Mouse (Mus musculus): ENCODE measurements at regions not wholly inside any gene's neighbourhood (a gene's known extent, or its start where the extent isn't known, plus 50 kb on each side); places are given as distances from the start of the nearest gene placed in this dataset.
A peak's percentile ranks its signal among the peaks of the same experiment; 100 is the strongest.

DNA sequence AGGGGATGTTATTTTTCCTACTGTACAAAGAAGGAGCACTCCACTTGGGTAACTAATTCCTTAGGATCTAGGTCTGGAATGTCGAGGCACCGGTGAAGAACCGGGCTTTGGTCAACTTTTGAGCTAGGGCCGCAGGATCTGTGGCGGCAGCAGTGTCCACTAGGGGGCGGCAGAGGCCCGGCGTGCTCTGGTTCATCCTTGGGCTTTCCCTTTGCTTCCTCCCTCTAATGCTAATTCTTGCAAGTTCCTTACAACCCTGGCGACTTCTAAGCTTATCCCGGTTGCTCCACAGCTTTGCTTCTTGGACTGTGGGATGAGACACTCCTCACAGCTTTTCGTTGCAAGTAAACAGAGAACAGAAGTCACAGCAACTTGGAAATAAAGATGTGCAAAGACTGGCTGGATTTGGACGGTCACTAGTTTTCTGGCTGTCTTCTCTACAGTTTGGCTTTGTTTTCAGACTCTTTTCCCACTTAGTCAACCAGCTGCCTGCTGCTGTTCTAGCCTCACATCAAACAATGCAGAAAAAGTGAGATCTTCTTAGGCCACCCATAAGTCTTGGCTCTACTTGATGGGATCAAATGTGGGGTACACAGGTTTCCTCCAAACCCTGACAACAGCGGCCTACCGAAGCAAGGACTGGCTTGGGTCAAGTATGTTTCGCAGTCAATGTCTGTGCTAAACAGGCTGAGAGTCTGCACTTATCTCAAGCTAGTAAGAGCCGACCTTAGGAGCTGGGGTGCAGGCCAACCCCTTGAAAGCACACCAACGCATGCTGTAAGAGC lies 51.2 kb upstream of the Tmem72 start:
- intact Hi-C loops (cut with DNase I), result loop anchor here (2.0 to 10.0 kb wide), 5 partner anchors 111 to 1059 kb away; no protein-coding TSS in a partner anchor

DNA sequence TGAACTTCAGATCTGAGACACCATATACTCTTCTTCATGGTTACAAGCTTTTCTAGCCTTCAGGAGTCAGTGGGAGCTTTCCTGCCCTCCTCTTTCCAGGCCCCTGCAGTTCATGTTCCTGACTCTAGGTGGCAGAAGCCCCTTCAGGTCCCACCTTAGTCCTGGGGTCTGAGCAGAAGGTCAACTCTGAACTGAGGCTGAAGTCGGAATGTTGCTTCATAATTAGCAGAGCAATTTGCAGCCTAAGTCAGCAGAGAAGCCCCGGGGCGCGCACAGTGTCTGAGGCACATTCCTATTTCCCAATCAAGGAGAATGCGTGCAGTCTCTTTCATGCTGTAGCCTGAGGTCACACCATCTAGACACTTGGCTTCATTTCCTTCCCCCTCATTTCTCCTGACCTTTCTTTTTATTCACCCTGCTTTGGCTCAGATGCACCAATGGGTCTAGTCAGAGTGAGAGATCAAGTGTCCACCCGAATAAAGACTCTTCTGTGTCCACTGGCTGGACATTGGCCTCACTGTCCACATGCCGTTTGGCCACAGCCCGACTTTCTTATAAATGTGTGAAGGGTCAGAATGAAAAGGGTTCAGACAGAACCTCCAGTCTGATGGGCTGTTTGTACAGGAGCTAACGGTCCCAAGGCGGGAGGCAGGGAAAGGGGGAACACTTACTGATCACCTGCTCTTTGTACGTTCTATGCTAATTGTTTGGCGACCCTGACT lies 58.4 kb upstream of the Tmem72 start:
- intact Hi-C loops (cut with DNase I), result no loop called here
- peak; percentile 53 to 69 for DNase-seq

More for the DNA sequence above, 51.2 kb upstream of the Tmem72 start:
- peak; percentile 88 to 91 for DNase-seq

DNA sequence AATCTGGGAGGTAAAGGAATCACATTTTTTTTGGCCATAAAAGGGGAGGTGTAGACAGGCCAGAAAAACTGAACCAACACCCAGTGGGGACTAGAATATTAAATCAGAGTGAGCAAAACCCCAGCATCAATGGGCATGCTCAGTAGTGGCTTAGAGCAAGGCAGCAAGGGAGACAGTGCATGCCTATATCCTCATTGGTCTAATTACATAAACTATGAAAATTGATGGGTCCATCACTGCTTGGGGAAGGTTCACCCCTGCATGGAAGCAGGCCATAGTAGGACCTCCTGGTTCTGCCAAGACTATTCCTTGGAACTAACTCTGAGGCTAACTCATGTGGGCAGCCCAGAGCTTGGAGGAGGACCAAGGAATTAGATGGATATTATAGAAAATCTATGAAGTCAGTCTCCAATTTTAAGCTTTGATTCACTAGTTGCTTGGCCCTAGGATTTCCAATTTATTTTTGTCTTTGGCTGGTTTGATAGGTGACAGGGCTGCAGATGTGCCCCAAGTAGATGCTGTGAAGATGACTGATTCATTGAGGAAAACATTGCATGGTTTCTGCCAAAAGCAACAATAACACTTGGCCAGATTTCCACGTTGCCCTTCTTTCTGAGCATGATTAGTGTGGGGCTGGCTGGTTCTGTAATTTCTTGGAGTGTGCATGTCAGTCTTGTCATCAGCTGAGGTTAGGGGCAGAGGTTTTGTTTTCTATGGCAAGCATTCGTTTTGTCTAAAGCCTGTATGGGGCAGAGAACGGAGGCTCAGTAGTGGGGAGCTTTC lies 70.0 kb upstream of the Tmem72 start:
- intact Hi-C loops (cut with DNase I), result no loop called here
- no peak for DNase-seq

DNA sequence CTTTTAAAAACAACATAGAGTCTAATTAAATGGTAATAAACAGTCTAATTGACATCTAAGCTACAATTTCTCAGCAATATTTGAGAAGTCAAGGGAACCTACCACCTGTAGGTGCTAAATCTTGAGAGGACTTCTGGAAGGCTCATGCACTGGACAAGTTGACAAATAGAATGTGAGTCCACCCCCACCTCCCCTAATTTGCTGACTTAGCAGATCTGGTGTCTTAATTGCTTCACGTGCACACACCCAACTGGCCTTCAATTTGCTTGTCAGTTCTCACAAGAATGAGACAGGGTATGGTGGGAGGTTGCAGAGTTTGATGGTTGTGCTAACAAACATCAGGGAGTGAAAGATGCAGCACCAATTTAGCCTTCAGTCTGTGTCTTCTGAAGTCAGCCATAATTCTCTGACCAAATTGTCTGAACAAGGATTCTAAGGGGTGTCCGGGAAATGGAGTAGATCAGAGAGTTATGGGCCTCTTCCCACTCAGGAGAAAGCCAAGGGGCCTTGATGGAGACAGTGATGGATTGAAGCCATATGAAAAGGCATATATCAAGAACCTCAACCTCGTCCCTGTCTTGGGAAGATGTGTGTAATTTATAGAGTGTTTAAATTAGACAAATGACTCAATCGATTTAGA lies 76.7 kb upstream of the Tmem72 start:
- no peak for DNase-seq
- intact Hi-C loops (cut with DNase I), result no loop called here

DNA sequence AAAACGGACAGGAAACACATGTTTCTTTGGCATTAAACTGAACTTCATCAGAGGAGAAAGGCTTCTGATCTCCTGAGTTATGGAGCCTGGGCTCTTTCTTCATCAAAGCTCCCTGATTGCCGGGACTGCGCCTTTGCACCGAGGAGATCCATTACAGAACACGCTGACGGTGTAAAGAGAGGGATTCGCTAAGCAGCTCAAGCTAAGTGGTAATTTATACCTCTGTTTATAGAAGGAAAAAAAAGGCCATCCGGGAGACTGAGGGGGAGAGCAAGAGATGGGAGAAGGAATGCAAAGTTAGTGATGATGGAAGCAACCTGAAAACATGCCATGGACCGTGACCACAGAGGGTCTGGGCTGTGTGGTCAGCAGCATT lies 77.2 kb upstream of the Tmem72 start:
- intact Hi-C loops (cut with DNase I), result no loop called here

DNA sequence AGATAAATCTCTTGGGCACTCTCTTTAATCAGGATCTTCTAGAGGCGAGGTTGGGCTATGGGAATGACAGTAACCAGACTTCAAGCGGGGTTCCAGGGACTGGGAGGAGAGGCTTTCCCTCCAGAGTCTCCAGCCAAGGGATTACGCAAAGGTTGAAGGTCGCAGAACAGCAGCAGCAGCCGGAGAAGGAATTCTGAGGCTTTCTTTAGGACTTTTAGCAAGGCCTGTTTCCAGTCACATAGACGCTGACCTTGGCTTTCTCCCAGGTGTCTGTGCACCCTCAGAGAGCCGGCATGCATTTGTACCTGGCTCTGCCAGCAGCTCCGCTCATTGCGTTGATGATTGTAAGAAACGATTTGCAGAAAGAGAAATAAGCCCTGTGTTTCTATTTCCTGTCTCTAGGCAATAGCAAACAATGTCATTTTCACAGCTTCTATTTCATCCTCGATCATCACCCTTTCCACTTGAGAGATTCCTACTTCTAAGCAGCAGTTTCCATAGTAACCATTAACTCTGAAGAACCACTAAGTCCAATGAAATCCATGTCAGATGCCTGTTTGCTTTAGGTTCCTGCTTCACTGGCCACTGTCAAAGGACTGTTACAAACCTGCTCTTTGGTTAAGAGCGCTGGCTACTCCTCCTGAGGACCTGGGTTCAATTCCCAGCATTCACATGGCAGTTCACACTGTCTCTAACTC lies 104.7 kb upstream of the Tmem72 start:
- peak; percentile 55 to 59 for DNase-seq
- intact Hi-C loops (cut with DNase I), result no loop called here

More for the DNA sequence above, 77.2 kb upstream of the Tmem72 start:
- DNase-seq, result no peak

DNA sequence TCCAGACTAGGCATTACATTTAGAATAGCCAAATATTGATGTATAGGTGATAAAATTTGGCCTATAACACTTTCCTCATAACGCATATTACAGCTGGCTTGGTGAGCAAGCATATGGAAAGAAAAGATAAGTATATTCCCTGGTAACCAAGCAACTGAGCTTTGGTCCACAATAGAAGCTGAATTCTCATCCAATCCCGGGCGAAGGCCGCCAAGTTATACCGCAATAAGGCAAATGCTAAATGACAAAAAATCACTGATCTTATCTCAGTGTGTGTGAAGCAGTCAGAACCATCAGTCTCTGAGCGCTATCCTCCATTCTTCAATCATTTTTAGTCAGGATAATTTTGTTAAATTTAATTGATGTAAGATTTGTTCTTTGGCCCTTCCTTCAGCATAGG lies 105.9 kb upstream of the Tmem72 start:
- no peak for DNase-seq
- intact Hi-C loops (cut with DNase I), result no loop called here

DNA sequence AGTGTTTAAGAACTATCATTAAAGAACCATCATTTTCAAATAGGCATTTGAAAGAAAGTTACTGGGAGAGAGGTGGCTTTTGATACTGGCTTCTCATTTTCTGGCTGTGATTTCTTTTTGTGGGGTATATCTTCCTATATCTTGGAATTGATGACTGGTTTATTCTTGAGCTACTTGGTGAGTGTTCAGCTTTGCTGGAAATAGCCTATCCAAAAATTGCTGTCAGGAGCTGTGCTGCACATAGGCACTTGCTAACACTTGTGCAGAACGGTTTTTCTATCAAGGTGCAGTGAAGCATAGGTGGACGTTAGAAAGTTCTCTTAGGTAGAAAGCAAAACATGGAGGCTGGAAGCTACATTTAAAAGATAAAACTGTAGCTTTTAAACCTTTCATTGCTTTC lies 108.9 kb upstream of the Tmem72 start:
- no peak for DNase-seq
- intact Hi-C loops (cut with DNase I), result no loop called here

DNA sequence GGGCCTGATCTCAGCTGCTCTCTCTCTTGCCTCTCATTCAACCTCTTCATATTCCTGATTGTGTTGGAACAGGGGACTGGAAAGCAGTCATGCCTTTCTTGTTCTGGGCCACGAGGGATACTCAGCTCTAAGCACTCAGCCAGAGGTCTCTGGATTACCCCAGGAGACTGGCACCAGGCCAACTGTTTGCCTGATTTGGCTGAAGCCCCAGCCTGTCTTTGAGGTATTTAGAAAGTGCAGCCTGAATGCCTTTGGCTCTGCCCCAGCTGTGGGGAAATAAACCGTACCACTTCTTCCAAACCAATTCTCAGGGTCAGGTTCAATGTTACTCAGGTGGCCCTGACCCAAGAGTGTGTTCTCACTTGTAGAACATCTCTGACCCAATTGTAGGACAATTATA lies 112.6 kb upstream of the Tmem72 start:
- peak; percentile 78 to 87 for DNase-seq
- intact Hi-C loops (cut with DNase I), result no loop called here

DNA sequence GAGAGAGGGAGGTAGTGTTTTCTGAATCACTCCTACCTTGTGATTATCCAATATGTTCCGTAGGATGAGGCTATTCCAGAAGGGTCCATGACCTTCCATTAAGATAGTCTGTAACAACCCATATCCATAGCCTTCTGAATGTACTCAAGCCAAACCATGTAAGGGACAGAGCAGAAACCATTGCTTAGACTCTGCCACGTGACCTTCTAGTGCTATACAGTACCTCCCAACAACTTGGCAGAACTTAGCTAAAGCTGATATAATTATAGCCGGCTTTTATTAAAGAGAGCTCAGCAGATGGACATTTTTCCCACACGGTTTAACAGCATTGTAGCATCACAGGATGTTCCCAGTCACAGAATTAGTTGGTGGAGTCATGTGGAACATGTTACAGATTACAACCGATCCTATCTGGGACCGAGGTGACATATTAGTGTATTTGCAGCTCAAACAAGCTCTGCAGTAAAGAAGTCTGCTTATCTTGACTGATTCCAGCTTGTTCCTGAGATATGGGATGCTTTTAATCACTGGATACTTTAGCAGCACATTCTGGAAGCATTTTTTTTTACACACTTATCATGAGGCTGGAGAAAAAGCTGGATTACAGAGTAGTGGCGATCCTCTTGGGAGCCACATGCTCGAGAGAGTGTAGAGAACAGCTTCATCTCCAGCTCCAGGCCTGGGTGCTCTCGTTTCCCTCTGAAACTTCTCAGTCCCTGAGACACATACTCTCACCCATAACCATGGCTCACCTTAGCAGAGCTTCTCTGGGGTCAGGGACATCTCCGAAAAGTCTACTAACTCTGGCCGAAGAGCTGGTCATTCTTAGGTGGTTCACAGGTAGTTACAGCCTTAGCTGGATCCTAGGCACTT lies 129.5 kb upstream of the Tmem72 start:
- intact Hi-C loops (cut with DNase I), result no loop called here
- no peak for DNase-seq

DNA sequence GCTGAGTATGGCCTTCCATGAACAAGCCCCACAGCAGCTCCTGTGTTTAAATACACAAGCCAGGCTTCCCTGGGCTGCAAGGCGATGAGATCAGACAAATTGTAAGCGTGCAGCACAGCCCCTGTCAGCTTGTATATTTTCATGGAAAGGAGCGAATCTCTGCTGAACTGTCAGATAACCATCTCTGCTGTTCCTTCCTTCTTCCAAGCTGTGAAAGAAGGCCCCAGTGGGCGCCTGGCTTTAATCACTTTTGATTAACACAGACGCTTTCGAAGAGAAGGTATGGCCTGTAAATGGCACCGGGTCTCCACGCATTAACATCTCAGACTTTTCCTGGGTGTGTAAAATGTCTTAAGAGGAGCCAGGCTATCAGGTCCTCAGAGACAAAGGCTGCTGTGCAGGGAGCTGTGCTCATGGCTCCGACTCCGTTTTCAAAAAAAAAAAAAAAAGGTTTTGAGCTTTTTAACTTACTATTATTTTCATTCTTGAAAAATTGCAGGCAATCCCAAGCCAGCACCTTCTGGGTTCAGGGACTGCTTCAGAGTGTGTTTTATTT lies 131.9 kb upstream of the Tmem72 start:
- intact Hi-C loops (cut with DNase I), result no loop called here
- DNase-seq, result no peak

DNA sequence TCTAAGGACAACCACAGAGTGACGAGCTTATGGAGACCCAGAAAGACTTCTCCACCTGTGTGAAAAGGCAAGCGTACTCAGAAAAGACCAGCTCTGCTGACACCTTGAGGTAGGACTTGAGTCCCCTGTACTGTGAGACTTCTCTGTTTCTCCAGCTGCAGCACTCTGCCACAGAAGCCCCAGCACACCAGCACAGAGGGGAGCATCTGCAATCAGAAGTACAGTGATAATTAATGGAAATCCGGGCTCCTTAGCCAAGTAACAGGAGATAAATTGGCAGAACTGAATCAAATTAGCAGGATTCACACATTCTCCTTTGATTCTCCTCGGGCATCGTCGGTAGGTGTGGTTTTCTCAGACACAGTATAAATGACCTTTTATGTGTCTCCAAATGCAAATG lies 137.3 kb upstream of the Tmem72 start:
- intact Hi-C loops (cut with DNase I), result no loop called here
- DNase-seq, result no peak

DNA sequence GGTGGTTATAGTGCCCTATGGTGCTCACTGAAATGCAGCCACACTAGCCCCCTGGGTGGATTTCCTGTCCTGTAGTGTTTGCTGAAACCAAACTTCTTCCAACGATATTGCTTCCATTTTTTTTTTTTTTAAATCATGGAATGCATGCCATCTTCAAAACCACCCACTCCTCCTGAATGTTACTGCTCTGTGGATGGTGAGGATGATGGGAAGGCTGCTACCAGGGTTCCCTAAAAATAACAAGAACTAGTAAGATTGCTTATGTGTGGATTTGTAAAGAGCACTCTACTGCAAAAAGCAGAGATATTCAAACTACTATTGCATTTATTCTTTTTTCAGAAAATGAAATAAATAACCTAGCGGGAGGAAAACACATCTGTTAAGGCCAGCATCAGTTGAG lies 139.4 kb upstream of the Tmem72 start:
- intact Hi-C loops (cut with DNase I), result no loop called here

DNA sequence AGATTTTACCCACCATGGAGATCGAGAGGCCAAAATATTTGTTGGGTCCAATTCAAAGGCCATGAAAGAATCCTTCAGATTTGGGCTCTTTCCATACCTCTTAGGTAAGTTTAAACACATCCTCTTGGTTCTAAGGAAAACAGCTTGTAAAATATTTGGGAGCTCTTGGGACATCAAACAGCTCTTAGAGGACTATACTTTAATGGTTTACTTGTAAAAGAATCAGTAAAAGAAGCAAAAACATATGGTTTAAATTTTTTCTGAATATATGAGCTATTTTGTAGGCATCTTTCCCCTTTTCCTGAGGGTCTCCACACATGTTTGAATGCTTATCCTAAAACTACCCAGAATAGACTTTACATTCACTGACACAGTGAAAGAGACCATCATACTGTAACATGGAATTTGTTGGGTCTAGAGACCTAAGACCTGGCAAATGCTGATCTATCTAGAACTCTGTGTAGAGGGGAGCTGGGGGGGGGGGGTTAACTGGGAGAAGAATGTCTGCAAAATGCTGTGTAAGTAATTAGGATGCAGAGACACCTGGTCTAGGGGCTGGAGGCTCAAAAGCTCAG lies 140.3 kb upstream of the Tmem72 start:
- DNase-seq, result no peak
- intact Hi-C loops (cut with DNase I), result no loop called here

More for the DNA sequence above, 139.4 kb upstream of the Tmem72 start:
- no peak for DNase-seq

DNA sequence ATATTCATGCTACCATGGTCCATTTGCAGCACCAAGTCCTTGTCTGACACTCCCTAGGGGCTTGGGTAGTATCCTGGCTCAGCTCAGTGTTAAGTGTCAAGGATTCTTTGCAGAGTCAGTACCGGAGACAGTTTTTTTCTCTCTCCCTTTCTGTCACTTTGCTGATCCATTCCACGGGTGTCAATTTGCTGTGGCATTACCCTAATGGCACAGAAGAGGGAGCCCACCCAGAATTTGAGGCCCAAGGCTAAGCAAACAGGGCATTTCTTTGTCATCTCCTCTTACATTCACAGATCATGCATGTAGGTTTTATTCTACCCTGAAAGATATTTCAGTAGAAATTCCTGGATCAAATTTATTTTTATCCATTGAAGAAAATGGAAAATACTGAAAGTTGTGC lies 146.4 kb upstream of the Tmem72 start:
- DNase-seq, result no peak
- intact Hi-C loops (cut with DNase I), result no loop called here

DNA sequence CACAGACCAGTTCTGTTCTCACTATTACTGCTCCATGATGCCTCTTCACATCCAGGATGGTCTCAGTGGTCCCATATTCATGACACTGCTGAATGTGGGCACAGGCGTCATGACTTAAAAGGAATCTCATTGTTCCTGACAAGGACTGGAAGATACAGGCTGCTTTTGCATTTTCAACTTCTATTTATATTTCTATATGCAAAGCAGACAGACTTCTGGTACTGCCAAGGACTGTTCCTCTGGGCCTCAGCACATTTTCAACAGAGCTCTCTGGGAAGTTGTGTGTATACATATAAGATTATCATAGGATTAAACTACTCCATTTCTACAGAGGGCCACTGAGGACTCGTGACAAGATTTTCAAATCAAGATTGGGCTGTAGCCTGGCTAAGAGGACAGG lies 146.9 kb upstream of the Tmem72 start:
- DNase-seq, result no peak
- intact Hi-C loops (cut with DNase I), result no loop called here

DNA sequence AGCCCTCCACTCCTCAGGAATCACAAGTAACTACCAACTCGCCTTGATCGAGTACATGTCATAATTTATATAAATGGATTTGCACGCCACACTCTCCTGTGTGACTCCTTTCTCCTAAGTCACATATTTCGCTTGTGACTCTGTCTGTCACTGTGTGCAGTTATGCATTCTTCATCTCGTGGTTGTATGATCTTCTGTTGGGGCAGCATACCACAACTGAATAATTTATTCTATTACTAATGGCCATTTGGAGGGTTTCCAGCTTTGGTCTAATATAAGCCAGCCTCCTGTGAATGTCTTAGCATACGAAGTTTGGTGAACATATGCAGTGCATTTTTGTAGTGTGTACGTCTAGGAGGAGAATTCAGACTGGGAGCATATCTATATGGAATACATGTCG lies 176.6 kb upstream of the Tmem72 start:
- DNase-seq, result no peak
- intact Hi-C loops (cut with DNase I), result no loop called here

DNA sequence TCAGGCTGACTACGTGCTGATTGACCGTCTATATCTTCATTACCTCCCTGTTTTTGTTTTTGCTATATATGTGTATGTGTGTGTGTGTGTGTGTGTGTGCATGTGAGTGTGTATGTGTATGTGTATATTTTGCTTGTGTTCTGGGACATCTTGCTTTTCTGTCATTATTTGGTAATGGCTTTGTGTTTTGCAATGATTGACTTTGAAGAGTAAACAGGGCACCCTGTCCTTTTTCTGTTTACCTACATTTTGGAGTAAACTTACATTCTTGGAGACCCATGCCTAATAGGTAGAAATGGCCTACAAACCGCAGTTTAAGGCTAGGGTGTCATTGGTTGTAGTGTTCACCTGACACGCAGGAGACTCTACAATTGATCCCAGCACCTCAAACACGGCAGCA lies 177.5 kb upstream of the Tmem72 start:
- intact Hi-C loops (cut with DNase I), result no loop called here
- DNase-seq, result no peak

DNA sequence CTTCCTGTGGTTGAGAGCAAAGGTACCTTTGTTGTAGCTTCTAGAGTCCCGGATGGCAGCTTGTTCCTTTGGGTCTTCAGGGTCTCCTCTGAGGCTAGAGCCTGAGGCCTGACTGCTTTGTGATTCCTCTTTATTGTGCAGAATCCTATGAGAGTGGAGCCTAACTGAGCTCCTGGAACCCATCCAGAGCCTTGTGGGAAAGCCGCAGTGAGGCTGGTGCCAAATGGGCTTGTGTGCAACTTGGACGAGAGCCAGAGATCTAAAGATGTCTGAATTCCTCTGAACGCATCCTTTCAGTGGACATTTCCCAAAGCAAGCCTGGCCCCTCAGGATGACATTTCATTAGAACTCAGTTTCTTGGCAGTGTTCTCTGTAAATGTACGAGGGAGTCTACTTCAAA lies 178.4 kb upstream of the Tmem72 start:
- intact Hi-C loops (cut with DNase I), result no loop called here
- peak; percentile 22 to 39 for DNase-seq

Measured in heart, postnatal 14 days (tissue).